Mouse (Mus musculus) ES-E14 (cell line): ENCODE results near the gene Trim23.

Source experiments
- CHD2 ChIP-seq: IDR thresholded peaks from 2 replicates; pipeline ENCODE4 v1.6.1; 2014; ENCODE audit warnings: mild to moderate bottlenecking, low read depth, low read length, inconsistent platforms
- HCFC1 ChIP-seq: IDR thresholded peaks from 2 replicates; pipeline ENCODE4 v1.6.1; 2012; ENCODE audit warnings: low read length, inconsistent platforms, borderline replicate concordance; ENCODE audit not compliant: insufficient read depth
- MAFK ChIP-seq: IDR thresholded peaks from 2 replicates; pipeline ENCODE4 v1.6.1; 2014; ENCODE audit warnings: mild to moderate bottlenecking, low read depth, low read length, inconsistent platforms; ENCODE audit not compliant: insufficient read depth
- ZC3H11A ChIP-seq: IDR thresholded peaks from 2 replicates; pipeline ENCODE4 v1.6.1; 2012; ENCODE audit warnings: low read depth, mild to moderate bottlenecking, inconsistent platforms, low read length, borderline replicate concordance
- ZNF384 ChIP-seq: IDR thresholded peaks from 2 replicates; pipeline ENCODE4 v1.6.1; 2012; ENCODE audit warnings: low read depth, low read length, inconsistent platforms

DNA sequence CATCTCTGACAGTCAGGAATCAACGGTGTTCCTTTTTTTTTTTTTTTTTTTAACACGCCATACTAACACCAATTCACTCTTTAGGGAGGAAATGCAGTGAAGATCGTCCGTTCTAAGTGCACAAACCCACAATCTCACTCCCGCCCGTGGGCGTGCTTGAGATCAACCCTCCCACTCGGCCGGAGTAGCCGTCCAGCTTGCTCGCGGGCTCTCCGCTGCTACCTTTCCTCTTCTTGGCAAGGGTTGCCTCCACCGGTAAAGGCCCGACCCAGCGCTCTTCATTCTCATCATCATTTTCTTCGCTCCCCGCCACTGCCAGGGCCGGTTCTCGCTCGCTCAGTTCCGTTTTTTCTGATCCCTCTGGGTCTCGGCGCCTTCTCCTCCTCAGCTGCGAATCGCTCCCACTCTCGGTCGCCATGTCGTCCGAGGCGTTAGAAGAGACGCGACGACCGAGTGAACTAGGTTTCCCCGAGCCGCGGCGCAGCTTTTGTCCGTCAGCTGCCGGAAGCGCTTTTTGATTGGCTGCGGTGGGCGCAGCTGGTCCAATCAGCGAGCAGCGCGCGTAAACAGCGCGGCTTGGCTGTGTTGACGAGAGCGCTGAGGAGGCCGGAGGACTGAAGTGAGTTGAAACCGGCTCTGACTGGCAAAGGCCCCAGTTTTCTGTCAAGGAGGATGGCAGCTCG is 49.9 kb downstream of the Trim23 start, which contains the start of the genes Cenpk and Ppwd1:
- TF ChIP-seq ZNF384 (no peak), ZC3H11A (no peak), MAFK (no peak), HCFC1 (peak; percentile 68), CHD2 (peak; percentile 88)
